Mouse (Mus musculus): ENCODE measurements around the gene Epha2. TPM values are rescaled to one million over a fixed set of nuclear protein-coding genes. Genes with fewer than 3 reads are reported as not detected.
A peak's percentile ranks its signal among the peaks of the same experiment; 100 is the strongest.

The Epha2 gene
- polyA plus RNA-seq, 1 experiment from 2014 or later = 4.7 TPM

DNA sequence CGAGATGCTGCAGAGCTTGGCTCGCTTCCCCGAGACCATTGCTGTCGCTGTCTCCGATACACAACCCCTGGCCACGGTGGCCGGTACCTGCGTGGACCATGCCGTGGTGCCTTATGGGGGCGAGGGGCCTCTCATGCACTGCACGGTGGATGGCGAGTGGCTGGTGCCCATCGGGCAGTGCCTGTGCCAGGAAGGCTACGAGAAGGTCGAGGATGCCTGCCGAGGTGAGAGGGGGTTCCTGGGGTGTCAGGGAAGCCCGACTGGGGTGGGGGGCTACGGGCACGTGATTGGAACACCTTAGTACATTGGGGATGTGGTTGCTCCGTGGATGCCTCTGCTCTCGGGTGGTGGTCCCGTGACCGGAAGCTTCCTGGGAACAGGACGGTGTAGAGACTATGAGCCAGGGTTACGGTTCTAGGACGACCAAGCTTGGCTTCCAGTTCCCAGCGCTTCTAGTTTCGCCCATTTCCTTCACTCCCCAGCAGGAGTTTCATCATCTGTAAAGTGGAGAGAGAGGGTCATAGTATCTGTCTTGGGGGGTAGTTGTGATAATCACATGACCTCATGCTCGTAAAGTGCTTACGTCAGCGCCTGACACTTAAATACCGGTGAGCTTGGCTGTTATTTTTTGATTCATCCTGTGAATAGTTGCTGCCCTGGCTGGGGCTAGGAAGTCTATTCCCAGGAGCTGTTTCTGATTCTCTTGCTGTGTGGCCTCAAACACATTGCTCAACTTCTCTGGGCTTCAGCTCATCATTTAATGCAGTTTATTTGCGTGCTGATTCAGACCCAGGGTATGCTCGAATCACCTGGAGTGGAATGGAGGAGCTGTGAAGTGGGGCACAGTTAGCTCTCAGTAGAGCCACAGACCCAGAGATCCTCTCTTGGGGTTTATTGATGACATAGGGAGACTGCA, 8.1 kb downstream of the Epha2 start:
- Histone ChIP-seq H3K4me3 (replicated peaks) (no peak overlapping the region), H3K9ac (replicated peaks) (no peak overlapping the region), H3K4me1 (replicated peaks) (peaks cover 70% of the 10 kb centered on the region), H3K9me3 (no peaks in the 10 kb centered on the region), H3K4me2 (replicated peaks) (peak overlapping the region; percentile 14; the same call in 1 of the 2 replicates), H3K27me3 (no peaks in the 10 kb centered on the region), H3K36me3 (peaks cover 6% of the 10 kb centered on the region), H3K27ac (peak overlapping the region; percentile 59)
- ATAC-seq = no peak
- 93% methylated on average over 34 of the region's 34 CpGs for WGBS

DNA sequence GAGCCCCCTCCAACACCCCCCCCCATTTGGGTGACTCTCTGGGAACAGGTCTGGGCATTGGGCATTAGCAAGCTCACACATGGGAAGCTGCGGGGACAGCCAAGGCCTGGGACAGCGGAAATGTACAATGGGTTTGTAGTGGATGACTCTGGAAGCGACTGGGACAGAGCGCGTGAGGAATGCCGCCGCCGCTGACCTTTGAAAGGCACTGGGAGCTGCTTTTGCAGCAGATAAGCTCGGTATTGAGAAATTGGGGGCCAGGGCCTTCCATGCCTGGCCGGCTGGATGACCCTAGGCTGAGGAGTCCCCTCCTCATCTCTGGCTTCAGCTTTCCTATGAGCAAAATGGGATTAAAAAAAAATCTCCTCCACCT, 8.7 kb downstream of the Epha2 start:
- Histone ChIP-seq H3K9me3 (no peaks in the 10 kb centered on the region), H3K27ac (peak overlapping the region; percentile 59), H3K4me3 (replicated peaks) (no peak overlapping the region), H3K4me2 (replicated peaks) (peak overlapping the region; percentile 14; the same call in 1 of the 2 replicates), H3K36me3 (peaks cover 6% of the 10 kb centered on the region), H3K4me1 (replicated peaks) (peaks cover 72% of the 10 kb centered on the region), H3K9ac (replicated peaks) (no peak overlapping the region), H3K27me3 (no peaks in the 10 kb centered on the region)
- 17% methylated on average over 10 of the region's 10 CpGs for WGBS
- no peak for ATAC-seq

DNA sequence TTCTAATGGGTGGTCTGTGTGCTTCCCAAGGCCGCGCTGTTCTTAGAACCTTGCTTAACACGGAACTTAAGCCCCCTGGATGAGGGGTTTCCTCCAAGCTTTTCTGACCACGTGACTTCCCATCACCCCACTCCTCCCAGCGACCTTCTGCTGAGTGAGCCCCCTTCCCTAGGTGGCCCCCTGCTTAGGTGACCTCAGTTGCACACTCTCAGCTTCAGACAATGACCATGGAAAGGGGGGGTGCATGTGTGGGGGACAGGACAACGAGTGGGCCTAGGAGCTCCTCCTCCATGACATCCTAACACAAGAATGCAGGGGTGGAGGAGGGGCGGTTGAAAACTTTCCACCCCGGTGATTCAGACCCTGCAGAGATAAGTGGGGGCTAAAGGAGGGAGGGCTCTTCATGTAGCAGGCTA, 9.2 kb downstream of the Epha2 start:
- H3K4me1 ChIP-seq (replicated peaks) = peaks cover 70% of the 10 kb centered on the region
- 2% methylated on average over 8 of the region's 8 CpGs for WGBS
- H3K36me3 ChIP-seq = peaks cover 6% of the 10 kb centered on the region
- no peak for ATAC-seq
- H3K9ac ChIP-seq (replicated peaks) = no peak overlapping the region
- H3K9me3 ChIP-seq = no peaks in the 10 kb centered on the region
- H3K27me3 ChIP-seq = no peaks in the 10 kb centered on the region
- H3K4me2 ChIP-seq (replicated peaks) = peak overlapping the region; percentile 14; the same call in 1 of the 2 replicates
- H3K4me3 ChIP-seq (replicated peaks) = no peak overlapping the region
- H3K27ac ChIP-seq = peak overlapping the region; percentile 59; the same call in 1 of the 2 replicates

DNA sequence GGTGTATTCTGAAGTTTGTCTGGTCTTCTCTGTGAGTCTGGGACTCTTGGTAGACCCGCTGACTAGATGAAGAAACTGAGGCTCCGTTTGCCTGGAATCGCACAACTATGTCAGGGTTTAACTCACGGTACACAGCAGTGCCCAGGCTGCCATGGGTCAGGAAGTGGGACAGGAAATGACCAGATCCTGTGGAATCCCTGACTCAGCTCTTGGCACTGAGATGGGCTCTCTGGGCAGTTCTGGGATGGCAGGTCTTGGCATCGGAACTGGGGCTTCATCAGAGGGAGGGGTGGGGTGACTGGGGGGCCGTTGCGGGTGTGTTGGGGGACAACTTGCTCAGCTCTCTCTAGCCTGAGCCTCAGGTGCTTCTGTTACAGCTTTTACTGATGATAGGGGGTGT, 10.0 kb downstream of the Epha2 start:
- peaks cover 6% of the 10 kb centered on the region for H3K36me3 ChIP-seq
- no peak overlapping the region for H3K9ac ChIP-seq (replicated peaks)
- no peak overlapping the region for H3K4me3 ChIP-seq (replicated peaks)
- no peak for ATAC-seq
- 77% methylated on average over 7 of the region's 7 CpGs for WGBS
- H3K4me1 ChIP-seq (replicated peaks) = peaks cover 61% of the 10 kb centered on the region
- H3K4me2 ChIP-seq (replicated peaks) = no peak overlapping the region
- H3K27ac ChIP-seq = no peak overlapping the region
- H3K27me3 ChIP-seq = no peaks in the 10 kb centered on the region
- no peaks in the 10 kb centered on the region for H3K9me3 ChIP-seq

DNA sequence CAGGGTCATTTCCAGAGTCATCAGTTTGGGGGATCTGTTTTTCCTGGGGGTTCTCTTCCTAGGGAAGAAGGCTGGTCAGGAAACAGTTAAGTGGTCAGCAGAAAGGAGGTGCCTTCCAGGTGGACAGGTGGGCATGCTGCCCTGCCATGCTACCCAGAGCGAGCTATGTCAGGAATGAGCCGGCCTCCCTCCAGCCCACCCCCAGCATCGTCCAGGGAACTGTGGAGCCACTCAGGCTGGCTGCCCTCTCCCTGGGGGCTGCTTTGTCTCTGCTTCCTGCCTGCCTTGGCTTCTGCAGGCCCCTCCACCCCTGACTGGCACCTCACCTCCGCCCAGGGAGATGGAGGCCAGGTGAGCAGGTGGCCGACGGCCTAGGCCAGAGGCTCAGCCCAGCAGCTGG, 10.5 kb downstream of the Epha2 start:
- 0 out of 2 replicates have a peak, but pooled peaks have one; percentile 14 for ATAC-seq
- no peaks in the 10 kb centered on the region for H3K27me3 ChIP-seq
- WGBS = 54% methylated on average over 6 of the region's 6 CpGs
- H3K9me3 ChIP-seq = no peaks in the 10 kb centered on the region
- H3K4me3 ChIP-seq (replicated peaks) = no peak overlapping the region
- H3K27ac ChIP-seq = peak overlapping the region; percentile 10; the same call in 1 of the 2 replicates
- peaks cover 57% of the 10 kb centered on the region for H3K4me1 ChIP-seq (replicated peaks)
- peaks cover 6% of the 10 kb centered on the region for H3K36me3 ChIP-seq
- H3K4me2 ChIP-seq (replicated peaks) = no peak overlapping the region
- no peak overlapping the region for H3K9ac ChIP-seq (replicated peaks)

DNA sequence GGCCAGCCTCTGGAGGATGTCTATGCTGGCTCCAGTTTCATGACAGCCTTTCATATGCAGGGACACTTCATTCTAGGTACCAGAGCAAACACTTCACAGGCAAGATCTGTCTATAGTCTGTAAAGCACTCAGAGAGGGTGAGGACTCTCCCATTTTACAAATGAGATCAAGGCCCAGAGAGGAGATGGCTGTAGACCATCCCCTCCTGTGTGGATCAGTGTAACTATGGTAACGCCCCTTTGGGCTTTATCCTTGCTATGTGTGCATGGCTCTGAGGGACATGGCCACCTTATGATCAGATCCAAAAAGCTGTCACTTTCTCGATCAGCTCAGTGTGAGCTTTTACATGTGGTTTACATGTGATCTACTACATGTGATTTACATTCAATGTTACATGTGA, 10.9 kb downstream of the Epha2 start:
- WGBS = 61% methylated on average over 2 of the region's 2 CpGs
- Histone ChIP-seq H3K9ac (replicated peaks) (no peak overlapping the region), H3K4me1 (replicated peaks) (peaks cover 53% of the 10 kb centered on the region), H3K27me3 (no peaks in the 10 kb centered on the region), H3K36me3 (peaks cover 8% of the 10 kb centered on the region), H3K4me3 (replicated peaks) (no peak overlapping the region), H3K9me3 (no peaks in the 10 kb centered on the region), H3K4me2 (replicated peaks) (no peak overlapping the region), H3K27ac (peak overlapping the region; percentile 10; the same call in 1 of the 2 replicates)
- ATAC-seq = peak; percentile 57

DNA sequence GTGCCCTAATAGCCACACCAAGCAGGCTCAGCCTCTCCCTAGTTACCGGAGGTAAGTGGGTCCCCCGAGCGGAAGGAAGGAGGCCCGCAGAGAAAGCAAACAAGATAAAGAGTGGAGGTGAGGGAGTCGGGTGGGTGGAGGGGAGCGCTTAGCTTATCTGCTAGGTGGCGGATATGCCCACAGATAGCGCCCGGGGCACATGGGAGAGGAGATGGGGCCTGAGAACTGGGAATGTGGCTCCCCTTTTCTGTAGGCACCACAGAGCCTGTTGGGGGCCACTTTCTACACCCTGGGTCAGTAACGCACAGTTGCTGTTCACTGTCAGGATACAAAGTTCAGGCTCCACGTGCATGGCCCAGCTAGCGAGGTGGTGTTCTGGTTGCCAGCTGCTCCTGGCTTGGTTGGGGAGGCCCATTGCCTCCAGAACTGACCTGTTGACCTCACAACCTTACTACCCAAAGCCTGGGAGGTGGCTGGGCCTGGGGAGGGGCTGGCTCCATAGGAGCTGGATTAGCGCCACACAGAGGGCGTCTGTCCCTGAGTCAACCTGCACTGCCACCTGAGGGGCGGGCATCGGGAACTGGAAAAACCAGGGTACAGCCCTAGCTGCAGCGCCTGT, 11.6 kb downstream of the Epha2 start:
- 76% methylated on average over 17 of the region's 17 CpGs for WGBS
- H3K4me1 ChIP-seq (replicated peaks) = peaks cover 52% of the 10 kb centered on the region
- no peak overlapping the region for H3K27ac ChIP-seq
- H3K4me3 ChIP-seq (replicated peaks) = no peak overlapping the region
- no peaks in the 10 kb centered on the region for H3K9me3 ChIP-seq
- no peaks in the 10 kb centered on the region for H3K27me3 ChIP-seq
- peaks cover 9% of the 10 kb centered on the region for H3K36me3 ChIP-seq
- no peak overlapping the region for H3K4me2 ChIP-seq (replicated peaks)
- H3K9ac ChIP-seq (replicated peaks) = no peak overlapping the region
- ATAC-seq = no peak

DNA sequence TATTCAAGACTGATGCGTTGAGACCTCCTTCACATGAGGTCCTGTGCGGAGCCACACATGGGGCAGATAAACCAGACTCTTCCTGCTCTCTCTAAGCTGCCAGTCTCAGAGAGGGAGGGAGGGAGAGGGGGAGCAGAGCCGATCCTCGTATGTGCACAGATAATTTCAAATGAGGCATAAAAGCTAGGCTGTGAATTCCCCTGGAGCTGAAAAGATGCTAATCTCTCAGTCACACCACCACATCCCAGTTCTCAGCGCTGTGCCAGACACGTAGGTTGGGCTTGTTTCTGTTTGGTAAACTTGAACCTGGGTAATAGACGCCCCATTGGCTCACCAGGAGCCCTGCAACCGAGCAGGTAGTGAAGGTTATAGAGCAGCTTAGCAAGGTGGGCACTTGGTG, 12.4 kb downstream of the Epha2 start:
- Histone ChIP-seq H3K9ac (replicated peaks) (no peak overlapping the region), H3K27me3 (no peaks in the 10 kb centered on the region), H3K36me3 (peaks cover 8% of the 10 kb centered on the region), H3K4me2 (replicated peaks) (no peak overlapping the region), H3K4me3 (replicated peaks) (no peak overlapping the region), H3K4me1 (replicated peaks) (peaks cover 52% of the 10 kb centered on the region), H3K9me3 (no peaks in the 10 kb centered on the region), H3K27ac (no peak overlapping the region)
- 46% methylated on average over 8 of the region's 8 CpGs for WGBS
- no peak for ATAC-seq

DNA sequence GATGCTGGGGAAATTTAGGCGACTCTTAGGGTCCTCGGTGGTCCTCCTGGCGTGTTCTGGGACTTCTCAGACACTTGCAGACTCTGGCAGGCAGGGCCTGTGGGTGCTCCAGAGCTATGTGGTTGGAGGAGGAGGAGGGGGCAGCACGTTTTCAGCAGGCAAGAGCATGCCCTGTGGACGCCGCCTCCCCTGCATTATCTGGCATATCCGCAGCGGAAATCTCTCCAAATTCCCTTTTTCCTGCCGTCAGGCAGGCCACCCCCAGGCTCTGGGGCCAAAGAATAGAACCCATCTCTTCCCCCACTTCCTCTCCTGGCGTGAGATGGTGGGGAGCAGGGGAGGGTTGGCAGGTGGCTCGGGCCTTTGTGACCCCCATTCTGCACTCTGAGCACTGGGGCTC, 12.9 kb downstream of the Epha2 start:
- Histone ChIP-seq H3K4me1 (replicated peaks) (peaks cover 52% of the 10 kb centered on the region), H3K4me2 (replicated peaks) (no peak overlapping the region), H3K4me3 (replicated peaks) (no peak overlapping the region), H3K9ac (replicated peaks) (no peak overlapping the region), H3K27me3 (no peaks in the 10 kb centered on the region), H3K9me3 (no peaks in the 10 kb centered on the region), H3K27ac (peak overlapping the region; percentile 7; the same call in 1 of the 2 replicates), H3K36me3 (peaks cover 8% of the 10 kb centered on the region; the same call in 1 of the 2 replicates)
- no peak for ATAC-seq
- WGBS = 57% methylated on average over 11 of the region's 11 CpGs

DNA sequence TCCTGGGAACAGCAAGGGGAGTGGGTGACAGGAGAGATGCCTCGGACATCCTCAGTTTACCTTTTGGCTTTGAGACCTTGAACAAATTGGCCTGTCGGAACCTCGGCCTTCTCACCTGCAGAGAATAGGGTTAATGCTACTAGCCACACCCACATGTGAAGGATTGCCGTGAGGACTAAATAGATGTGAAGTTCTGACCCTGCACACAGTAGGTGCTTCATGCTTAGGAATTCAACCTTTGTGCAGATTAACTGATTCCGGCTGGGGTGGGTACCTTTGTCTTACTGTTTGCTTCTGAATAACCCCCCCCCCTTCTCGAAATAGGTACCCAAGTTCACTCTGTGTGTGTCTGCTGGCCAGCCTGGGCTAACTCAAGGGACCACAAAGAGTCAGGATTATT, 13.7 kb downstream of the Epha2 start:
- Histone ChIP-seq H3K36me3 (peaks cover 10% of the 10 kb centered on the region; the same call in 1 of the 2 replicates), H3K27me3 (no peaks in the 10 kb centered on the region), H3K4me1 (replicated peaks) (peaks cover 45% of the 10 kb centered on the region), H3K9me3 (no peaks in the 10 kb centered on the region), H3K9ac (replicated peaks) (no peak overlapping the region), H3K27ac (no peak overlapping the region), H3K4me3 (replicated peaks) (no peak overlapping the region), H3K4me2 (replicated peaks) (no peak overlapping the region)
- WGBS = 84% methylated on average over 6 of the region's 6 CpGs
- no peak for ATAC-seq

DNA sequence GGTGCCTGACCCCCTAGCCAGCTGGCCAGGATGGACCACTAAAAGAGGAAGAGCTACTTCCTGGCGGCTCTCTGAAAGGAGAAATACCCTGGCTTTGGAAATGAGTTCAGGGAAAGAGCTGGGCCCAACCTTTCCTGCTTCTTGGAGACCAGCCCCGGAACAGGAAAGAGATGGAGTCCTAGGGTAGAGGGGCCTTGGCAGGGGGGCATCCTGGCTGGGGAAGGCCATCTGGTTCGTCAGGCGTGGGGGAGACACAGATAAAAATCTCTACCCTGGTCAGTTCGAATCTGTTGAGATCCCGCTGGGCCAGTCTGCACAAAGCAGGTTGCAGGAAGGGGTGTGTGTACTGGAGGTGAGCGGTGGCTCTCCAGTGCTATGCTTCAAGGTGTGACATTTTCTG, 15.0 kb downstream of the Epha2 start:
- Histone ChIP-seq H3K27me3 (no peaks in the 10 kb centered on the region), H3K27ac (no peak overlapping the region), H3K36me3 (peaks cover 10% of the 10 kb centered on the region; the same call in 1 of the 2 replicates), H3K4me2 (replicated peaks) (no peak overlapping the region), H3K4me1 (replicated peaks) (peaks cover 33% of the 10 kb centered on the region), H3K4me3 (replicated peaks) (no peak overlapping the region), H3K9me3 (no peaks in the 10 kb centered on the region), H3K9ac (replicated peaks) (no peak overlapping the region)
- ATAC-seq = no peak
- WGBS = 79% methylated on average over 7 of the region's 7 CpGs

DNA sequence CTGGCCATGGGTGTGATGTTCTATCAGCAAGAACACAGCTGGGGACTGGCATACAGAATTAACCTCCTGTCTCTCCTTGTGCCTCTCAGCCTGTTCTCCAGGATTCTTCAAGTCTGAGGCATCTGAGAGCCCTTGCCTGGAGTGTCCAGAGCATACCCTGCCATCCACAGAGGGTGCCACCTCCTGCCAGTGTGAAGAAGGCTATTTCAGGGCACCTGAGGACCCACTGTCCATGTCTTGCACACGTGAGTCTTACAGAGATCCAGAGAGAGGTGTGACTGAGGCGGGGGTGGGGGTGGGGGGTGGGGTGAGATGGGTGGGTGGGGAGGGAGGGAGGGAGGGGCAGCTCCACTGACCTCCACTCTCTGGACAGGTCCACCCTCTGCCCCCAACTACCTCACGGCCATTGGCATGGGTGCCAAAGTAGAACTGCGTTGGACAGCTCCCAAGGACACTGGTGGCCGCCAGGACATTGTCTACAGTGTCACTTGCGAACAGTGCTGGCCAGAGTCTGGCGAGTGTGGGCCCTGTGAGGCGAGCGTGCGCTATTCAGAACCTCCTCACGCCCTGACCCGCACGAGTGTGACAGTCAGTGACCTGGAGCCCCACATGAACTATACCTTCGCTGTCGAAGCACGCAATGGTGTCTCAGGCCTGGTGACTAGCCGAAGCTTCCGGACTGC, 15.6 kb downstream of the Epha2 start:
- Histone ChIP-seq H3K36me3 (peaks cover 13% of the 10 kb centered on the region), H3K4me2 (replicated peaks) (no peak overlapping the region)

More for the DNA sequence above, 15.6 kb downstream of the Epha2 start:
- ATAC-seq = no peak
- Histone ChIP-seq H3K27ac (no peak overlapping the region), H3K4me1 (replicated peaks) (peaks cover 27% of the 10 kb centered on the region), H3K4me3 (replicated peaks) (no peak overlapping the region), H3K9ac (replicated peaks) (no peak overlapping the region), H3K9me3 (no peaks in the 10 kb centered on the region), H3K27me3 (no peaks in the 10 kb centered on the region)
- 92% methylated on average over 18 of the region's 18 CpGs for WGBS

Data from midbrain, embryonic 13.5 days (tissue).